Mouse (Mus musculus): ENCODE measurements around the gene Dnah9. TPM values are rescaled to one million over a fixed set of nuclear protein-coding genes. Genes with fewer than 3 reads are reported as not detected.

The Dnah9 gene
- total and polyA plus RNA-seq, 3 experiments, result 0.38 TPM; not detected in 2

DNA sequence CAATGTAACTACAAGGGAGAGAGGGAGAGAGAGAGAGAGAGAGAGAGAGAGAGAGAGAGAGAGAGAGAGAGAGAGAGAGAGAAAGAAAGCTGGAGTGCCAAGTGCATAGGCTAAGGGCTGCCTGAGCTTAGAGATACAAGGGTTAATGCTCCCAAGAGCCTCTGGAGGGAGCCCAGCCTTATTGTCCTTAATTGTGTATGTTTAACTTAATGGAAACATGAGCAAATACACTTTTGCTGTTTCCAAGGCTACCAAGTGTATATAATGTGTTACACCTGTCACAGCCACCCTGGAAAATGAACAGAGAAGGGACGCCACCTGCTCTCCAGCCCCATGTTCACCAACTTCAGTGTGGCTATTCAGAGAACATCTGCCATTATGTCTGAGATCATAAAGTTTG lies 142.6 kb downstream of the Dnah9 start:
- H3K4me3 ChIP-seq (ENCODE audit: low read depth, low read length), result no peak overlapping the region
- H3K4me1 ChIP-seq (ENCODE audit: insufficient read depth, low read depth, low read length), result no peaks in the 10 kb centered on the region
- H3K36me3 ChIP-seq (replicated peaks), result no peaks in the 10 kb centered on the region
- DNase-seq (ENCODE audit: low spot score) (no peak), ATAC-seq (ENCODE audit: extremely low read depth, insufficient number of reproducible peaks, low FRiP score, poor library complexity, severe bottlenecking) (no peak)
- H3K27me3 ChIP-seq (ENCODE audit: insufficient read depth, low read length), result no peaks in the 10 kb centered on the region
- no peaks in the 10 kb centered on the region for H3K9me3 ChIP-seq (replicated peaks)
- TF ChIP-seq CTCF (IDR thresholded peaks at IDR 0.05; ENCODE audit: low read depth, low read length) (no peak), POLR2AphosphoS5 (IDR thresholded peaks at IDR 0.05; ENCODE audit: insufficient replicate concordance, low read depth, low read length) (no peak), GATA1 (IDR thresholded peaks at IDR 0.05; ENCODE audit: borderline replicate concordance, low read length) (no peak), GATA2 (IDR thresholded peaks at IDR 0.05; ENCODE audit: borderline replicate concordance, low read depth, low read length) (no peak), TAL1 (conservative IDR thresholded peaks at IDR 0.05; ENCODE audit: low read depth, low read length) (no peak)

DNA sequence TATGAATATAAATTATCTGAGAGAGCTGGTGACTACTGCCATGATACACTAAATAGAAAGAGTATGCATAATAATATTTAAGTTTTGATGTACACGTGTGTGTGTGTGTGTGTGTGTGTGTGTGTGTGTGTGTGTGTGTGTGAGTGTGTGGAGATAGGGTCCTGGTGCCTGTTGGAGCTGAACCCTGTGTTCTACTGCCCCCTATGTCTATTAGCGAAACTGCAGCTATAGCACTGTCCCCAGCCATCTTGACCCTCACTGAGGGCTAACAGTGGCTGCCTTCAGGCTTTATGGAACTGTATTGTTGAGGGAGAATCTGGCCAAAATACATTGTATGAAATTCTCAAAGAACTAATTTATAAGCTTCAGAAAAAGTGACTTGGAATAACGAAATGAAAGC lies 192.5 kb downstream of the Dnah9 start:
- H3K36me3 ChIP-seq (replicated peaks), result no peaks in the 10 kb centered on the region
- DNase-seq (ENCODE audit: low spot score), result no peak
- TF ChIP-seq CTCF (IDR thresholded peaks at IDR 0.05; ENCODE audit: low read depth, low read length) (no peak), GATA2 (IDR thresholded peaks at IDR 0.05; ENCODE audit: borderline replicate concordance, low read depth, low read length) (no peak), POLR2AphosphoS5 (IDR thresholded peaks at IDR 0.05; ENCODE audit: insufficient replicate concordance, low read depth, low read length) (no peak), TAL1 (conservative IDR thresholded peaks at IDR 0.05; ENCODE audit: low read depth, low read length) (no peak), GATA1 (IDR thresholded peaks at IDR 0.05; ENCODE audit: borderline replicate concordance, low read length) (no peak)
- ATAC-seq (ENCODE audit: extremely low read depth, insufficient number of reproducible peaks, low FRiP score, poor library complexity, severe bottlenecking), result no peak; the same call in 1 of the 2 replicates
- no peaks in the 10 kb centered on the region for H3K27me3 ChIP-seq (ENCODE audit: insufficient read depth, low read length)
- H3K9me3 ChIP-seq (replicated peaks), result no peaks in the 10 kb centered on the region
- H3K4me1 ChIP-seq (ENCODE audit: insufficient read depth, low read depth, low read length), result no peaks in the 10 kb centered on the region
- no peak overlapping the region for H3K4me3 ChIP-seq (ENCODE audit: low read depth, low read length)

DNA sequence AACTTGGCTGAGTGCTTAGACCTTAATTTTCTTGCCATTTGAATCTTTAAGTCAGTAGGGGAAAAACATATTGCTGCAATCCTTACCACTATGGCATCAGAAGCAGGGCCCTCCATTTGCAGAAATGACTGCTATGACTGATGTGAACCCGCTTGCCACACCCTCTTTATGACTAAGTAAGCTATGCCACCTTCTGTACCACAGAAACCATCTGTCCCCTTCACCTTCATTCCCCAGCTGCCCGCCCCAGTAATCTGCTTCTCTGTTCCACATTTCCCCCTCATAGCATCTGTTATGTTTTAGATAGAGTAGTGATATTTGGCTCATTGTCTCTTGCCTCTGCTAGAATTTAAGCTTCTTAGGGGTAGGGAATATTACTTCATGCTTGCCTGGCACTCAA lies 237.6 kb downstream of the Dnah9 start:
- Histone ChIP-seq H3K36me3 (replicated peaks) (no peaks in the 10 kb centered on the region), H3K9me3 (replicated peaks) (no peaks in the 10 kb centered on the region), H3K4me1 (ENCODE audit: insufficient read depth, low read depth, low read length) (no peaks in the 10 kb centered on the region), H3K4me3 (ENCODE audit: low read depth, low read length) (no peak overlapping the region), H3K27me3 (ENCODE audit: insufficient read depth, low read length) (0 out of 2 replicates have a peak, but pooled peaks cover under 1% of the 10 kb centered on the region)
- no peak for TF ChIP-seq GATA2 (IDR thresholded peaks at IDR 0.05; ENCODE audit: borderline replicate concordance, low read depth, low read length)
- no peak for TF ChIP-seq CTCF (IDR thresholded peaks at IDR 0.05; ENCODE audit: low read depth, low read length)
- no peak for TF ChIP-seq GATA1 (IDR thresholded peaks at IDR 0.05; ENCODE audit: borderline replicate concordance, low read length)
- TF ChIP-seq POLR2AphosphoS5 (IDR thresholded peaks at IDR 0.05; ENCODE audit: insufficient replicate concordance, low read depth, low read length), result no peak
- TF ChIP-seq TAL1 (conservative IDR thresholded peaks at IDR 0.05; ENCODE audit: low read depth, low read length), result no peak
- no peak for ATAC-seq (ENCODE audit: extremely low read depth, insufficient number of reproducible peaks, low FRiP score, poor library complexity, severe bottlenecking)
- DNase-seq (ENCODE audit: low spot score), result no peak

DNA sequence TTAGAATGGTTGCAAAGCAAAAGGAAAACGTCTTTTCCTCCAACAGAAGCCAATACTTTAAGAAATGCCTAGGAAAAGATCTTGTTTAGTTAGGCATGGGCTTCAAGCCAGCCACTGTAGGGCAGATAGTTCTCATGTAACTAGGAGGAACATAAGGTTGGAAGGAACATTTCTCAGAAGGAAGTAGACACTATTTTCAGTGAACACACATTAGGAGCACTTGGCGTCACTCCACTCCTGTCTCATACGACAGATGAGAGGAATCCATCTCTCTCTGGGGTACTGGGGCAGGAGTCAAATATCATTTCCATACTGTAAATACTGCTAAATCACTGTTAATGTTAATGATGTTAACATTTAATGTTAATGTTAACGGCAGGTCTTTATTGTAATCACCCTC lies 238.0 kb downstream of the Dnah9 start:
- ATAC-seq (ENCODE audit: extremely low read depth, insufficient number of reproducible peaks, low FRiP score, poor library complexity, severe bottlenecking) (no peak), DNase-seq (ENCODE audit: low spot score) (no peak)
- Histone ChIP-seq H3K4me3 (ENCODE audit: low read depth, low read length) (no peak overlapping the region), H3K27me3 (ENCODE audit: insufficient read depth, low read length) (0 out of 2 replicates have a peak, but pooled peaks cover 3% of the 10 kb centered on the region), H3K4me1 (ENCODE audit: insufficient read depth, low read depth, low read length) (no peaks in the 10 kb centered on the region), H3K36me3 (replicated peaks) (no peaks in the 10 kb centered on the region), H3K9me3 (replicated peaks) (no peaks in the 10 kb centered on the region)
- TF ChIP-seq CTCF (IDR thresholded peaks at IDR 0.05; ENCODE audit: low read depth, low read length), result no peak
- TF ChIP-seq GATA2 (IDR thresholded peaks at IDR 0.05; ENCODE audit: borderline replicate concordance, low read depth, low read length), result no peak

GRCm38 (mm10) chr11:65927962-65928361 lies 240.4 kb downstream of the Dnah9 start:
- Histone ChIP-seq H3K27me3 (ENCODE audit: insufficient read depth, low read length) (0 out of 2 replicates have a peak, but pooled peaks cover 3% of the 10 kb centered on the region), H3K36me3 (replicated peaks) (no peaks in the 10 kb centered on the region), H3K4me1 (ENCODE audit: insufficient read depth, low read depth, low read length) (no peaks in the 10 kb centered on the region), H3K9me3 (replicated peaks) (no peaks in the 10 kb centered on the region), H3K4me3 (ENCODE audit: low read depth, low read length) (no peak overlapping the region)
- ATAC-seq (ENCODE audit: extremely low read depth, insufficient number of reproducible peaks, low FRiP score, poor library complexity, severe bottlenecking) (no peak), DNase-seq (ENCODE audit: low spot score) (no peak)
- no peak for TF ChIP-seq POLR2AphosphoS5 (IDR thresholded peaks at IDR 0.05; ENCODE audit: insufficient replicate concordance, low read depth, low read length)
- TF ChIP-seq GATA1 (IDR thresholded peaks at IDR 0.05; ENCODE audit: borderline replicate concordance, low read length), result no peak
- TF ChIP-seq TAL1 (conservative IDR thresholded peaks at IDR 0.05; ENCODE audit: low read depth, low read length), result no peak

- DNase-seq (ENCODE audit: low spot score), result no peak
- TF ChIP-seq TAL1 (conservative IDR thresholded peaks at IDR 0.05; ENCODE audit: low read depth, low read length) (no peak), GATA1 (IDR thresholded peaks at IDR 0.05; ENCODE audit: borderline replicate concordance, low read length) (no peak), CTCF (IDR thresholded peaks at IDR 0.05; ENCODE audit: low read depth, low read length) (no peak), GATA2 (IDR thresholded peaks at IDR 0.05; ENCODE audit: borderline replicate concordance, low read depth, low read length) (no peak), POLR2AphosphoS5 (IDR thresholded peaks at IDR 0.05; ENCODE audit: insufficient replicate concordance, low read depth, low read length) (no peak)
- Histone ChIP-seq H3K27me3 (ENCODE audit: insufficient read depth, low read length) (no peaks in the 10 kb centered on the region), H3K4me1 (ENCODE audit: insufficient read depth, low read depth, low read length) (no peaks in the 10 kb centered on the region), H3K36me3 (replicated peaks) (no peaks in the 10 kb centered on the region), H3K9me3 (replicated peaks) (no peaks in the 10 kb centered on the region), H3K4me3 (ENCODE audit: low read depth, low read length) (no peak overlapping the region)
- ATAC-seq (ENCODE audit: extremely low read depth, insufficient number of reproducible peaks, low FRiP score, poor library complexity, severe bottlenecking), result no peak
Measured at GRCm38 (mm10) chr11:65918480-65919236, 249.7 kb downstream of the Dnah9 start.

All from G1E (cell line).